Mouse (Mus musculus) B cell, adult 2 months (primary cell): ENCODE data around the gene Tex9.
A peak's percentile ranks its signal among the peaks of the same experiment; 100 is the strongest.
"Not testable (repeated sequence)": the region's sequence is repeated elsewhere in the genome, so short reads cannot be mapped to it uniquely, and the experiment has no call there.

Experiments used
- DNase-seq, 2 experiments: peaks; one replicate each; pipeline ENCODE4 v3.0.0; 2022

The Tex9 gene

DNA sequence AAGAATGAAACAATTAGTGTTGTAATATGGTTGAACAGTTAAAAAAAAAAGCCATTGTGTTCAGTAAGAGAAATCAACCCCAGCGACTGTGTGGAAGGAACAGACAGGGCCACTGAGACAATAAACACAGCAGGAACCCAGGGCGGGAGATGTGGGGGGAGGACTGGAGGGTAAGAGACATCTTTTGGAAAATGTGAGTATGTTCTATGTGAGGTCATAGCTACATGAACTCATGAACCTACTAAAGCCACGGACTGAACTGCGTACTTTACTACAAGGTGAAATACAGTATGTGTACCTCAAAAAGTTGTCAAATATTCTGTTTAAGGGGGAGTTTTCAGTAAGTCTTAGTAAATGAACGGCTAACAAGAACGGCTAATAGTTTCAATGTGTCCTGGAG is 14.7 kb downstream of the Tex9 start:
- DNase-seq: no peak

DNA sequence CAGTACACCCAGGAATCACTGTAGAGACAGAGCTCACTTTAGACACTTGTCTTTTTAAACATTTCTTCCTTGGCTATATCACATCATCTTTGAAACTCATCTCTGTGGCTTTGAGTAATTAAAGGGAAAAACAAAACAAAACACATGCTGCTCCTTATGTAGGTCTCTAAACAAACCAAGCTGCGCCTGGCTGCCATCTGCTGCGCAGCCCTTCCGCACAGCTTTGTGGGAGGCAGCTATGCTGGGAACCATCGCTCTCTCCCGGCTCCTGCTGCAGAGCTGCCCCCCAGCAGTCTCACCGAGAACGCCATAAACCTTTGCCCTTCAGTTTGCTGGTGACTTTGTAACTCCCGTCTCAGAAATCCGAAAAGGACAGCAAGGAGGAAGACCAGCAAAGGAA is 16.5 kb downstream of the Tex9 start:
- DNase-seq: no peak

DNA sequence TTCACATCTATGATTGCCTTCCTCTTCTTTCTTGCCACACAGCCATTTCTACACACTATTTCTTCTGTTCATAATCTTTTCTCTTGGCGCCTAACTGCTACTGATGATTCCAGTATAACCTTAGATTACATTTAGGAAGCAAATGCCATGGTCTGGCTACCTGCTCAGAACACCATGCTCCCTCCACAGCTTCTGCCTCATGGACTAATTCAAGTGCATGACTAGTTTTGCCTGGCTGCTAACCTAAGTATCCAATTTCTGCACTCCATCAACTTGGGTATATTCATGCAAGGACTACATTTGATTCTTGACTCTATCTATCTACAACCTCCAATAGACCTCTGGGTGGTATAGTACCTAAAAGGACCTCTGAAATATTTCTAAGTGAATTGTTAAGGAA is 22.2 kb downstream of the Tex9 start:
- DNase-seq: no peak

DNA sequence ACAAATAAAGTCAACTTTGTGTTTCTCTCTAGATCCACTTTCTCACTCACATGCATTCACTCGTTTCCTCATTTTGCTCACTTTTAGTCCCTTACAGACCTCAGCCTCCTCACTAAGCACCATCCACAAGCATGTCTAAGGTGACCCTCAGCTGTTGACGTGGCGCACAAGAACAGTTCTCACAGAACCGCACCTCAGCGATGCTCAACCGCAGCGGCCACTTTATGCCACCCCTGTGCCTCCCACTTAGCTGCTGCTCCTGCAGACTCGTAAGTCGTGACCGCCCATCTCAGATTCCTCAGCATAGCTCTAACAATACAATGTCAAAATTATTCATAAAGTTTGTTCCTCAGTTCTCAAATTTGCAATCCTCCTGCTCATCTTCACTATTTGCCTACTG is 23.4 kb downstream of the Tex9 start:
- peak; percentile 56 to 57 for DNase-seq

DNA sequence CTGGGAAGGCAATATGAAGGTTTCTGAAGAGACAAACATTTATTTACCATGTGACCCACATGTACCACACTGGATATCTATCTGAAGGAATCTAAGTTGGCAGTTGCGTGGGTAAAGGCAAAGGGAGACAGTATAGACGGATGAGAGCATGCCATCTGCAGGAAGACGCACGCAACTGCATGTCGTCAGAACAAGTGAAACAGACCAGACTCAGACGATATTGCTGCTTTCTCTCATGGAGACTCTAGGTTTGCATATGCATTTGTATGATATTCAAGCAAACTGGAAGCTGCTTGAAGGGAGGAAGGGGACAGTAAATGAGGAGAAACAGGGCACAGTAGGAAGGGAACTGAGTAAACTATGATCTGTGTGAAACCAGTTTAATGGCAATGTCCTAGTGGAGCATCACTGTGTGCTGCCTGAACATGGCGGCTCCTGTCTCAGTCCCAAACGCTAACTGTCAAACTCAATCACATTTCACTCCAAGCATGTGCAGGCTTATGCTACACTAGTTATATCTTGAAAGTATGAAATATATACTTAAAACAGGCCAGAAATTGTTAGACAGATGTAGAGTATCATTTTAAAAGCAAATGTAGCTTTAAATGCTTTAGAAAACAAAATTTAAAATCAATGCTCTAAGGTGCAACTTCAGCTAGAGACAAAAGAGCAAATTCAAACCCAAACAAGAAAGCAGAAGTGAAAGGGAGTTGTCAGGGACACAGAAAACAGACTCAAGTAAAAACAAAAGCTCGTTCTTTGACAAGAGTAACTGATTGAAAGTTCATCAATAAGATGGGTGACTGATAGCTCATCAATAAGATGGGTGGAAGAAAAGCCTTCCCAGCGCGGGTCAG is 24.2 kb downstream of the Tex9 start:
- peak; percentile 57 for DNase-seq

DNA sequence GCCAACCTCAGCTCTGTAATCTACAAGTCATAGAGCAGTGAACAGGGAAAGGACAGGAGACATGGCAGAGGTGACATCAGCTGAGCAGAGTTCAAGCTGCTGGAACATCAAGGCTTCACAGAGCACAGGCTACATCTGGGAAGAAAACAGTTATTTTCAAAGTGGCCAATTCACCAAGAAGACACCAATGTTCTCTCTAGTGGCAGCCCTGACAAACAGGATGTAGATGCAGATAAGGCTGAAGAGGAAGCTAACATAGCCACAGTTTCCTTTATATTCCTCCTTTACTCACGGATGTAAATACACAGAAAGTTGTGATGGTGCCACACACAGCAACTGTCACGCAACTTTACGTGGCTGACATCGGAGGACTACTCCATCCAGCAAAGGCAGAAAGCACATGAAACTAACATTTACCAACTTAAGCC is 26.2 kb downstream of the Tex9 start:
- peak; percentile 45 to 46 for DNase-seq

DNA sequence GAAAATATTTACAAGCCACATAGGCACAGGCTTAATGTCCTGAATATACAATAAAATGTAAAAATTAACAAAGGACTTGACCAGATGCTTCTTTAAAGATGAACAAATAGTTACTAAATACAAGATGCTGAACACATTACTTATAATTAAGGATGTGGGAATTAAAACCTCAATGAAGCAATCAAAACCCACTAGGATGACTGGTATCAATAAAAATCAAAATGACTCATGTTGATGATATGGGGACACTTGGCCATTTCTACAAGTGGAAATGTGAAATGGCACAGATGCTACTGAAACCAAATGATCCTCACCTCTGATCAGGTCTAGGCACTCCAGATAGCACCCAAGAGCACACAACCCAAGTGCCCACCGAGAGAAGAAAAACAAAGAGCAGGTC is 27.2 kb downstream of the Tex9 start:
- no peak for DNase-seq

DNA sequence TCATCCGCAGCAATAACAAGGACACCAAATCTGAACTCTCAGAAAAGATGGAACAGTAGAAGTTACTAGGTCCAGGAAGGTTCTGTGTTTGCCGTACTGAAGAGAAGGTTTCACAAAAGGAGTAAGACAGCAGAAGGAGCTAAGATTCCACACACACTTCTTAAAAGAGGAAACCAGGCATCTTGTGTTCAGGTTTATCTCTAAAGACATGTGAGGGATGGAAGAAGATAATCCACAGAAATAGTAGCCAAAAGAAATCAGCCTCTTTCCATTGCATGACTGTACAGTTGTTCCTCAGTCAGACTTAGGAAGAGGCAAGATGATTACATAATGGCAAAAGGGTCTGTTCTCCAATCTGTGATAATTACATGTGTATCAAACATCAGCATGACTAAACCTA is 29.6 kb downstream of the Tex9 start:
- no peak for DNase-seq

DNA sequence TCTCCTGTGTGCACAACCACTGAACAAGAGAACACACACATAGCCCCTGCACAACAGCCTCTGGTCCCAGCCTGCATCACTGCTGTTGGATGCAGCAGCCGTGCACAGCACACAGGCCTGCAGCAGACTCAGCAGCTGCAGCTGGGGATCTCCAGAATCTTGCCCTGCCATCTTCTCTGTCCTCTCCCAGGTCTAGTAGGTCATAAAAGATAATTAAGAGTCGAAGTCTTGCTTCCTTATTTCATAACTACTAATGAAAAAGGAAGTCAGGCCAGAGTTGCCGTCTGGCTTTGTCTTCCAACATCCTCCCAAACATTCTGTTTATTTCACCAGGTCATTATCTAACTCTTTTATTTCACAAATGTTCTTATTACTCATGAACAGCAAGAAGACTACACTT is 31.2 kb downstream of the Tex9 start:
- DNase-seq: peak in 1 of 2 experiments; percentile 9

DNA sequence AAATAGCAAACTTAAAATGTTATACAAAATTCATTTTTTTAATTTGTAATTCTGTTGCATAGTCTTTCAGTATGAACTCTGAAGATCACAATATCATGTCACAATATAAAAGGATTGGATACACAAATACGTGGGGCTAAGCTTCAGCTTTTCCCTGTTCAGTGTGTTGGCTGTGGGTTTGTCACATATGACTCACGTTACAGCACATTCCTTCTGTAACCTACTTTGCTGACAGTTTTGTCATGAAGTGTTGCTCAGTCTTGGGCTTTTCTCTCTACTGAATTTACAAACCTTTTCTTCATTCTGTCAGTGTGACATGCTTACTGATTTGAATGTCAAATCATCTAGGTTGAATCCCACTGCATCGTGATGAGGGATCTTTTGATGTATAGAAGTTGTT is 32.3 kb downstream of the Tex9 start:
- no peak for DNase-seq

DNA sequence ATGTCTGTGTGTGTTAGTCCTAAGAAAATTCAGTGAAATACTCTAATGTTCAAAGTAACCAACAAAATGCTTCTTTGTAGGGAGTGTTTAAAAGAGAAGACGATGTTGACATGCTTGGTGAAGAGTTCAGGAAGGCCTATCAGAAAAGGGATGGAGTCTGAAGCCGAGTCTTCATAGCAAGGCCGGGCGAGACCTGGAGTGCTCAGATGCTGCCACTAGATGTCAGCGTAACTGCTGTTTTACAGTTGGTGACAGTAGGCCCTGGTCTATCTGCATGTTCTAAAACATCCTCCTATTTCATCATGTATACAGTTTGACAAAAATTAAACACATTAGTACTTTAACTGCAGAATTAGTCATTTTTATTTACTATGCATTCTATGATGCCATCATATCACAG is 33.8 kb downstream of the Tex9 start:
- DNase-seq: peak; percentile 74 to 80

DNA sequence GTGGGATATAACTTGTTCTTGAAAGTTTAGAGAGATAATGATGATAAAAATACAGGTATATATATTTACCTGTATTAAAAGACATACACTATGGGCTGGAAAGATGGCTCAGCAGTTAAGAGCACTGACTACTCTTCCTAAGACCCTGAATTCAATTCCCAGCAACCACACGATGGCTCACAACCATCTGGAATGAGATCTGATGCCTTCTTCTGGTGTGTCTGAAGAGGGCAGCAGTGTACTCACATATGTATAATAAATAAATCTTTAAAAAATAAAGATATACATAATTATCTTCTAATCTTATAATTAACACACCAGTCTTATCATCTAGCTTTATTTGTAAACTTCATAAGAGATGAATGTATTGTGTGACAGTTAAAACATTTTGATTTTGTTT is 35.6 kb downstream of the Tex9 start:
- DNase-seq: no peak

DNA sequence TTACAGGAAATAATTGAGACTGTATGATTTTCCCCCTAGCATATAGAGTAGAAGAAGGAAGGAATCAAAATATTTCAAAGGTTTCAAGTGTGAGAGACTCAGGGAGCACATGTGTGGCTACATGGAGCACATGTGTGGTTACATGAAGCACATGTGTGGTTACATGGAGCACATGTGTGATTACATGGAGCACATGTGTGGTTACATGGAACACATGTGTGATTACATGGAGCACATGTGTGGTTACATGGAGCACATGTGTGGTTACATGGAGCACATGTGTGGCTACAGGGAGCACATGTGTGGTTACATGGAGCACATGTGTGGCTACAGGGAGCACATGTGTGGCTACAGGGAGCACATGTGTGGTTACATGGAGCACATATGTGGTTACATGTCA is 37.7 kb downstream of the Tex9 start:
- not testable (repeated sequence) for DNase-seq

DNA sequence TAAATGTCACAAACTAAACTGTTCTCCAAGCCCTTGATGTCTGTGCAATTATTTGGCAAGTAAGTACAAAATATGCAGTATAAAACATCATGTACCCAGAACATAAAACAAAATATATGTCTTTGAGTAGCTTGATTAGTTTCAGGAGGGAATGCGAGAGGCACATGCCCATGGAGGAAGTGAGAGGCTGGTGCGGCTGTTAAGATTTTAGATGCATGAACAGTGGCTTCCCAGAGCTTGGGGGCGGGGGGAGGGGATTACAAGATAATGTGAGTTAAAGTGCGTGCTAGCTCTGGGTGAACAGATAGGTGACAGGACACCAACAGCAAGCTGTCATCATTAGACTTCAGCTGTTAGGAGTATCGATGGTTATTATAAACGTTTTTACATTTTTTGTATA is 40.9 kb downstream of the Tex9 start:
- no peak for DNase-seq

DNA sequence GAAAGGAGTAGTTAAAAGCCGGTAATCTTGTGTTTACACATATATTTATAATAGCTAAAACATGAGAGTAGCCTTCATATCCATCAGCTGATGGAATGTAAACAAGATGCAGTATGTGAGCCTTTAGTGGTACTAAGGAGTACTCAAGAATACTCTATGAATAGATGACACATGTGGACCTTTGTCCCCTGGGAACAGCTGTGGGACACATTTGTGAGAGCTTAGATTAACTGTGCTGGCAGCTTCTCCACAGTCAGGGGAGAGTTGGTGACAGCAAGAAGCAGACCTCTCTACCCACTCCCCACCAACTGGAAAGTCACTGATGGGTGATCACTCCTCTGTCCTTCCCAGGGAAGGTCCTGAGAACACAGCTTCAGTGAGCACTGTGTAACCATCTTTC is 41.6 kb downstream of the Tex9 start:
- no peak for DNase-seq

DNA sequence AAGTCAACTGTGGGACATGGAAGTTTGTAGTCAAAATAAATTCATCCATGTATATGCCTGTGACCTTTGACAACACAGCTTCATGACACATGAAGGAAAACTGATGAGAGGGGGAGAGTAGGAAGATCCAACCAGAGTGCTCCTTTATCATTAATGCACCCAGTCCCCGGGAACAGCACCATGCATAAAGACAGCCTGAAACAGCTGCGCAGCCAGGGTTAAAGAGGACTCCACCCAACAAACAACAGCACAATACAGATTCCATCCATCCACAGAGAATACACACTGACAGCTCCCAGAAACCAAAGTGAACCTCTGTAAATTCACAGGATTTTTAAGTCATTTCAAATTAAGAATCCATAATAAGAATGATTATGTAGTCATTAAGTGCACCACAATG is 42.2 kb downstream of the Tex9 start:
- DNase-seq: no peak

DNA sequence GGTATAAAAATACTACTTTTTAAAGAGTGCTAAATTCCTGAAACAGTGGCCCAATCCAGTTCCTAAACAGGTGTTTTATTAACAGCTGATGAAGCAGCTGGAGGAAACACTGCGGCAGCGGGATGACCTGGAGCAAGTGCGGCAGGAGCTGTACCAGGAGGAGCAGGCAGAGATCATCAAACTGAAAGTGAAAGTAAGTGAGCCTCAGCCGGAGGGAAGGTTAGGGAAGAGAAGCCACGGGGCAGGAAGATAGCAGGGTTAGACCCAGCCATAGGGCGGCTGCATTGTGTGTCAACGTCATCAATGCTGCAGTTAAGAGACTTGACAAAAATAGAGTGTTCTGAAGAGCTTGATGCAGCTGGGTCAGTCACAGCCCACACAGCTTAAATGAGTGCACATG is 42.6 kb downstream of the Tex9 start:
- peak; percentile 34 to 38 for DNase-seq

DNA sequence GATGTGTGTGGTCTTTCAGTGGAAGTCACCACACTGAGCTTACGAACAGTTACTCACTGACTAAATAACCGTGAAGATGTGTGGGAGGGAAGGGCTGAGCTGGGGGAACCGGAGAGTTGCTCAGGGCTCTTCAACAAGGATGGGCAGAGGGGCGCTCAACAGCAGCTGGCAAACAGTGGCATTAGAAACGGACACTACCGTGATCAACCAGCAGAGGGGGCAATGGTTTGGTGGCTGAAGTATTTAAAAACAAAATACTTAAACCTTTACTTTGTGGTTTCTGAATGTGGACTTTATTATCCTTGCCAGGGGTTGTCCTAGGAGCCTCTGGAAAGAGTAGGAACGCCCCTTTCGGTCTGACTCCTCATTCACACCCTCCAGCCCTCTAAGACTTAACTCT is 44.0 kb downstream of the Tex9 start:
- peak; percentile 86 to 89 for DNase-seq

DNA sequence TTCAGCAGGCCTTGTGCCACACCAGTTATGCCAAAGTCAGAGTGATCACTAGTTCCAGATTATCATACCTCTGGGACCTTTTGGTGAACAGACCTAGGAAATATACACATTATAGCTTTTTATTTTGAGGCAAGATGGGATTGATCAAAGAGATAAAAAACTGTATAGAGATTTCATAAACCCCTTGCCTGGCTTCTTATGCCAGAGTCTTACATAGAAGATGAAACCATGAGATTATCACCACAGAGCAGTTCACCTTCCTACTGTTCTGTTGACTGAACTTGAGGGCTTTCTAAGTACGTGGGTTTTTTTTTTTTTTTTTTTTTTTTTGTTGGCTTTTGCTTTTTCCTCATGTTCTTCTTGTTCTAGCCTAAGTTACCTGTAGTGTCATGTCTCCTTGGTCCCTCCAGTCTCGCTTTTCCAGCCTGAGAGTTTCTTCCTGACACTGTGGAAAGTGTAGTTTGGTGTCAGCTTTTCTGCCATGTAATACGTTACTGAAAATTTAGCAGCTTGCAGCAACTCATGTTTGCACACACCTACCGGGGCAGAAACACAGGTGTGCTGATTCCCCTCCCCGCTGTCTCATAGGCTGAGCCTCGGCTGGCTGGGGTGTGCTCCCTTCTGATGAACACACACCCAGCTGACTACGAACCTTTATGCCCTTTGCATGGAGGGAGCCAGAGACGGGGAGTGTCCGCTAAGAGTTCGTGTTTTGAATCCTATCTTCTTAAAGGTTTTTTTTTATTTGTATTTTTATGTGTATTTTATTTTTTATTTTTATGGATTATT is 49.9 kb downstream of the Tex9 start:
- DNase-seq: no peak

DNA sequence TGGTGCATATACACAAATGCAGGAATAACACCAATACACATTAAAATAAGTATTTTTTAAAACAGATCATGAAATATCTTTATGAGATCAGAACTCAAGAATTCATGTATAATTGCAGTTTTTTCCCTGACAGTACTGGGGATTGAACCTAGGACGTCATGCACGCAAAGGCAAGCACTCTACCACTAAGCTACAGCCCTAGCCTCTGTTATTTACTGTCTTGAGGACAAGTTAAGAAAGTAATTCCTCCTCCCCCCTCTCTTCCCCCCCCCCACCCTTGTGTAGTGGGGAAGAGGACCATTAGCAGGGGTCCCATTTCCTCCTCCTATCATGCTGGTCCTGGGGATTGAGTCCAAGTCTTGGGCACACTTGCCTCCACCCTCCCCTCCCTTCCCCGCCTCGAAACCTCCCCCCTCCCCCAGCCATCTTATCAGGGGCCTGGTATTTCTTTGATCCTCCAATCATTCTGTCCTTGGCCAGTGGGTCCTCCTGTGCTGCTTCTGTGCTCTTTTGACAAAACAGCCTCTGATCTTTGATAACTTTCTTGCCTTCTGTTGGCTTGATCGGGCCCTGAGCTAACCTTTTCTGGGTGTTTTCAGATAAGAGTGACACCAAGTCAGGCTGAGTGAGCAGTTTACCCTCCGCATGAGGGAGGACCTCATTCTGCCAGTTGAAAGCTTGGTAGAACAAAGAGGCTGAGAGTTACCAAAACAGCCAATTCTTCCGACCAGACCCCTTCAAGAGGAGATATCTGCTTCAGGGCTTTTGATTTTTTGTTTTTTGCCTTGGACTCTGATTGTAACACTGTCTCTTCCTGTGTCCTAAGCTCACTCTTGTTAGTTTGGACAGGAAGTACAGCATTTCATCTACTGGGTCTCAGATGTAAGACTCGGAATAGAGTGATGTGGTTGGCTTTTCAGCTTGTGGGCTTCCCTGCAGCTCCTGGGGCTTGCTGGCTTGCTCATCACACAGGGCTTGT is 50.8 kb downstream of the Tex9 start:
- no peak for DNase-seq

DNA sequence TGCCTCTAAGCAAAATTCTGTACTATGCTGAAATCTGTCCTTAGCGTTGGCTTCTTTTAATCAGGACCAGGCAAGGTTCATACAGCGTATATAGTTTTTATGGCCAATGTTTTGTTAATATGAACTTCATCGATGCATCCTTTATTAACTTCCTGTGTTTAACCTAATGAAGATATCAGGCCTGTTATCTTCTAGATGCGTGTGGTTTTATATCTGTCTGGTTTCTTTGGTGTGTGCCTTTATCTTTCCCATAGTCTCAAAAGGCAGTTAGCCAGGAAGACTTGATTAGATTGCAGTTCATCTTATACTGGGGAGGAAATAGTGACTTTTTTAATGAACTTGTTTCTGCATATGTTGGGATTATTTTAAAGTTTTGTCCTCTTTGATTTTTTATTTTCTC is 51.7 kb downstream of the Tex9 start:
- no peak for DNase-seq

DNA sequence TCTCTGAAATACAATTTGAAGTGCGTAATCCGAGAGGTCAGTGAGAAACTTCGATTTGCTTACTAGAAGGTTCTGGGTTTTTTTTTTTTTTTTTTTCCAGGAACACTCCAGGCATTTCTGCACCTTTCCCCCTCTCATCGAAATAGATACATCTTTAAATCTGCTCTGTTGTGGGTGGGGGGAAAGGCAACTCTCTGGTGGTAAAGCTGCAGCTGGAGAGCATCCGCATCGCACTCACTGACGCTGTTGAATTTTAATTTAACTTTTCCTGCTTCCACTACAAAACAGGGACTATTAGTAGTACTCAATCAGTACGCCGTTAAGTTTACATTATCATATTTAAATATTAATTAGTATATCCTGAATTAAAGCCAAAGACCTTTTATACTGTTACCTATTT is 53.3 kb downstream of the Tex9 start:
- no peak for DNase-seq
